Mouse (Mus musculus): ENCODE measurements at regions not wholly inside any gene's neighbourhood (a gene's known extent, or its start where the extent isn't known, plus 50 kb on each side); places are given as distances from the start of the nearest gene placed in this dataset.

DNA sequence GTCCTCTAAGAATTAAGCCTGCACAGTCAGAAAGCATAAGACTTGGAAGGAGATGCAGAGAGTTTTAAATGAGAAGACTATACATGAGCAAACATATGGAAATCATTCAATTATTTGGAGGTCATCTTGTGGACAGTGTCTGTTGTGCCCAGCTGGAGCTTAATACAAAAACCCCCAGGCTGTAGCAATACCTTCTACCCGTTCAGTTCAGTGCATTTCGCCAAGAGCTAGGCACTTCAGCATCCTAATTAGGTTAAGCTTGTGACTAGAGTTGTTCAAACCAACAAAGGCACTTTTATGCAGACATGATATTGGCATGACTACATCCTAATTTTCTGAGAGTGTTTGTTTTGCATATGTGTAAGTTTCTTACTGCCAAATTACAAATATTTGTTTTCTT, 449.7 kb downstream of the Flrt2 start:
- H3K9me3 ChIP-seq (ENCODE audit: control insufficient read depth, insufficient read depth, low read depth, low read length), result no peaks in the 10 kb centered on the region
- no peak overlapping the region for H3K27ac ChIP-seq (ENCODE audit: insufficient read depth, low read depth, low read length, poor library complexity, severe bottlenecking)
- in situ Hi-C loops (cut with MboI; ENCODE audit: low sequenced_read_pairs in 2 of 2, unreplicated experiment in 2 of 2), result no loop called here
- H3K4me1 ChIP-seq (ENCODE audit: control insufficient read depth in 2 of 2, insufficient read depth in 2 of 2, low read length in 2 of 2, poor library complexity in 1 of 2), result no peaks in the 10 kb centered on the region
- no peak overlapping the region for H3K4me3 ChIP-seq (ENCODE audit: insufficient read depth in 1 of 2, low read depth in 1 of 2, low read length in 2 of 2, poor library complexity in 1 of 2, severe bottlenecking in 1 of 2)
- H3K36me3 ChIP-seq (ENCODE audit: control insufficient read depth, insufficient read depth, low read length, poor library complexity, severe bottlenecking), result no peaks in the 10 kb centered on the region
- no peak overlapping the region for H3K9ac ChIP-seq (ENCODE audit: insufficient read depth, low read depth, low read length, poor library complexity, severe bottlenecking)
- no peak for DNase-seq (ENCODE audit: low read depth, low spot score)
- no peak for TF ChIP-seq HCFC1 (IDR thresholded peaks at IDR 0.05; ENCODE audit: borderline replicate concordance, insufficient read depth, low read length)

DNA sequence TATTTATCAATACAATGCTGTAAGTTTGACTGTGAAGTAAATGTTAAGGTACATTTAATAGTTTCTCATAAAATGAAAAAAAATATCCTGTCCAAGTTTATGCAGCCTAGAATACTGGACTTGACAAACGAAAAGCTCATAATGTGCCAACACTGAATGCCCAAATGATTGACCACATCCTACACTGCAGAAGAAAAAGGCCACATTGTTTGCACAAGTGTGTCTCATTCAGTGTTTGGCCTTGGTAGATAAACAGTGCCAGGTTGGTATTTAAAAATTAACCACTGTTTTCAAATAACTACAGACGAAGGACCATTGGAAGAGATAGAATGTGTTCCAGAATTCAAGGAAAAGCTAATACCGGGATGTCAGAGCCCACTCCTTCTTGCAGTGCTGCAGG, 462.1 kb downstream of the Flrt2 start:
- Histone ChIP-seq H3K27ac (ENCODE audit: insufficient read depth, low read depth, low read length, poor library complexity, severe bottlenecking) (no peak overlapping the region), H3K9me3 (ENCODE audit: control insufficient read depth, insufficient read depth, low read depth, low read length) (no peaks in the 10 kb centered on the region), H3K9ac (ENCODE audit: insufficient read depth, low read depth, low read length, poor library complexity, severe bottlenecking) (no peak overlapping the region), H3K4me1 (ENCODE audit: control insufficient read depth in 2 of 2, insufficient read depth in 2 of 2, low read length in 2 of 2, poor library complexity in 1 of 2) (no peaks in the 10 kb centered on the region), H3K4me3 (ENCODE audit: insufficient read depth in 1 of 2, low read depth in 1 of 2, low read length in 2 of 2, poor library complexity in 1 of 2, severe bottlenecking in 1 of 2) (no peak overlapping the region), H3K36me3 (ENCODE audit: control insufficient read depth, insufficient read depth, low read length, poor library complexity, severe bottlenecking) (no peaks in the 10 kb centered on the region)
- in situ Hi-C loops (cut with MboI; ENCODE audit: low sequenced_read_pairs in 2 of 2, unreplicated experiment in 2 of 2), result no loop called here
- DNase-seq (ENCODE audit: low read depth, low spot score), result no peak
- TF ChIP-seq HCFC1 (IDR thresholded peaks at IDR 0.05; ENCODE audit: borderline replicate concordance, insufficient read depth, low read length), result no peak
- no peak for TF ChIP-seq MAFK (IDR thresholded peaks at IDR 0.05; ENCODE audit: insufficient read depth, low read depth, low read length)
- TF ChIP-seq ZC3H11A (IDR thresholded peaks at IDR 0.05; ENCODE audit: borderline replicate concordance, low read depth, low read length), result no peak
- no peak for TF ChIP-seq ZNF384 (IDR thresholded peaks at IDR 0.05; ENCODE audit: low read depth, low read length)
- TF ChIP-seq CHD2 (IDR thresholded peaks at IDR 0.05; ENCODE audit: low read depth, low read length), result no peak

DNA sequence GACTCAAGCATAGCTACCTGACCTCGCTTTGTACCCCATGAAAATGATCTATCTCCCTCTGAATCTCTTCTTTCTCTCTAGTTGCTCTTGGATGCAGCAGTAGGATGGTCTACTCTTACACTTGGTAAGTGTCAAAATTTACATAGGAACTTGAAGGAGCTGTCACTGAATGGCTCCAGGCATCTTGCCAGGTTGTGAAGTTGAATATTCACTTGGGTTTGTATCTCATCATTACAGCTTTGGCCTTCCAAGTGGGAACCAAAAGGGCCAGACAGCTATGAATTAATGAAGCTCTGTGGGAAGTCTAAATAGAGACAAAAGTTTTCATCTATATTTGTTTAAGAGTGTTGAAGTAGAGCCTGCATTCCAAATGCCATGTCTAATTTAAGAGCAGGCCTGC, 475.5 kb downstream of the Flrt2 start:
- Histone ChIP-seq H3K9me3 (ENCODE audit: control insufficient read depth, insufficient read depth, low read depth, low read length) (no peaks in the 10 kb centered on the region), H3K4me1 (ENCODE audit: control insufficient read depth in 2 of 2, insufficient read depth in 2 of 2, low read length in 2 of 2, poor library complexity in 1 of 2) (no peaks in the 10 kb centered on the region), H3K36me3 (ENCODE audit: control insufficient read depth, insufficient read depth, low read length, poor library complexity, severe bottlenecking) (no peaks in the 10 kb centered on the region), H3K27ac (ENCODE audit: insufficient read depth, low read depth, low read length, poor library complexity, severe bottlenecking) (no peak overlapping the region), H3K4me3 (ENCODE audit: insufficient read depth in 1 of 2, low read depth in 1 of 2, low read length in 2 of 2, poor library complexity in 1 of 2, severe bottlenecking in 1 of 2) (no peak overlapping the region), H3K9ac (ENCODE audit: insufficient read depth, low read depth, low read length, poor library complexity, severe bottlenecking) (no peak overlapping the region)
- no peak for DNase-seq (ENCODE audit: low read depth, low spot score)
- TF ChIP-seq CHD2 (IDR thresholded peaks at IDR 0.05; ENCODE audit: low read depth, low read length), result no peak
- in situ Hi-C loops (cut with MboI; ENCODE audit: low sequenced_read_pairs in 2 of 2, unreplicated experiment in 2 of 2), result no loop called here

DNA sequence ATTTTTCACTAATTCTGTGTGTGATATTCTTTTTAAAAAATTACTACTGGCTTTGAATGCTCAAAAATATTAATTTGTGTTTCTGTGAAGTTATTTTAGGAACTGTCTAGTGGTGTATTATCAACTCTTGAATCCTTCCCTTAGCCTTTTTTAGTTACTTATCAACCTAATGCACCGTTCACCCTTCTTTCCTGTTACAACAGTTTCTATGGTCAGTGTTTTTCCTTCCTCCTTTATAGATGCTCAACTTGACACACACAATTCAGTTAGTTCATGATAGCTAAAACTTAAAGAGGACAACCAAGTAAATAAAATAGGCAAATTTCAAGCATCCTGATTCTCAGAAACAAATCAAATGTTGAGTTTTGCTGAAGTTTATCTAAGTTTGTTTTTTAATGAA, 506.9 kb downstream of the Flrt2 start:
- TF ChIP-seq HCFC1 (IDR thresholded peaks at IDR 0.05; ENCODE audit: borderline replicate concordance, insufficient read depth, low read length), result no peak
- no peak for TF ChIP-seq ZNF384 (IDR thresholded peaks at IDR 0.05; ENCODE audit: low read depth, low read length)
- TF ChIP-seq CHD2 (IDR thresholded peaks at IDR 0.05; ENCODE audit: low read depth, low read length), result no peak
- no peak for TF ChIP-seq ZC3H11A (IDR thresholded peaks at IDR 0.05; ENCODE audit: borderline replicate concordance, low read depth, low read length)
- TF ChIP-seq MAFK (IDR thresholded peaks at IDR 0.05; ENCODE audit: insufficient read depth, low read depth, low read length), result no peak
- Histone ChIP-seq H3K4me3 (ENCODE audit: insufficient read depth in 1 of 2, low read depth in 1 of 2, low read length in 2 of 2, poor library complexity in 1 of 2, severe bottlenecking in 1 of 2) (no peak overlapping the region), H3K9ac (ENCODE audit: insufficient read depth, low read depth, low read length, poor library complexity, severe bottlenecking) (no peak overlapping the region), H3K9me3 (ENCODE audit: control insufficient read depth, insufficient read depth, low read depth, low read length) (no peaks in the 10 kb centered on the region), H3K27ac (ENCODE audit: insufficient read depth, low read depth, low read length, poor library complexity, severe bottlenecking) (no peak overlapping the region), H3K36me3 (ENCODE audit: control insufficient read depth, insufficient read depth, low read length, poor library complexity, severe bottlenecking) (no peaks in the 10 kb centered on the region), H3K4me1 (ENCODE audit: control insufficient read depth in 2 of 2, insufficient read depth in 2 of 2, low read length in 2 of 2, poor library complexity in 1 of 2) (no peaks in the 10 kb centered on the region)
- in situ Hi-C loops (cut with MboI; ENCODE audit: low sequenced_read_pairs in 2 of 2, unreplicated experiment in 2 of 2), result no loop called here
- no peak for DNase-seq (ENCODE audit: low read depth, low spot score)

DNA sequence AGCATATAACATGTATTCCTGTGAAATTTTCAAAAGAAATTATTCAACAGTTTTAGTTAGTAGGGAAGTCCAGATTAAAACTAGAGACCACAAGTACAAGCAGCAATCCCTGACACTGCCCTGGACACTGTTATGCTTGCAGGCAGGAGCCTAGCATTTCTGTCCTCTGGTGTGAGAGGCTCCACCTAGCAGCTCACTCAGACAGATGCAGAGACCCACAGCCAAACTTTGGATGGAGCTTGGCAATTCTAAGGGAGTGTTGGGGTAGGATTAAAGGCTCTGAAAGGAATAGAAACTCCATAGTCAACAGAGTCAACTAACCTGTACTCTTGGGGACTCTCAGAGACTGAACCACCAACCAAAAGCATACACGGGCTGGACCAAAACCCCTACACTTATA, 509.8 kb downstream of the Flrt2 start:
- no peak for TF ChIP-seq MAFK (IDR thresholded peaks at IDR 0.05; ENCODE audit: insufficient read depth, low read depth, low read length)
- TF ChIP-seq HCFC1 (IDR thresholded peaks at IDR 0.05; ENCODE audit: borderline replicate concordance, insufficient read depth, low read length), result no peak
- TF ChIP-seq CHD2 (IDR thresholded peaks at IDR 0.05; ENCODE audit: low read depth, low read length), result no peak
- no peak for TF ChIP-seq ZC3H11A (IDR thresholded peaks at IDR 0.05; ENCODE audit: borderline replicate concordance, low read depth, low read length)
- TF ChIP-seq ZNF384 (IDR thresholded peaks at IDR 0.05; ENCODE audit: low read depth, low read length), result no peak
- no peaks in the 10 kb centered on the region for H3K4me1 ChIP-seq (ENCODE audit: control insufficient read depth in 2 of 2, insufficient read depth in 2 of 2, low read length in 2 of 2, poor library complexity in 1 of 2)
- H3K27ac ChIP-seq (ENCODE audit: insufficient read depth, low read depth, low read length, poor library complexity, severe bottlenecking), result no peak overlapping the region
- H3K9me3 ChIP-seq (ENCODE audit: control insufficient read depth, insufficient read depth, low read depth, low read length), result no peaks in the 10 kb centered on the region
- no peak for DNase-seq (ENCODE audit: low read depth, low spot score)
- H3K4me3 ChIP-seq (ENCODE audit: insufficient read depth in 1 of 2, low read depth in 1 of 2, low read length in 2 of 2, poor library complexity in 1 of 2, severe bottlenecking in 1 of 2), result no peak overlapping the region
- H3K36me3 ChIP-seq (ENCODE audit: control insufficient read depth, insufficient read depth, low read length, poor library complexity, severe bottlenecking), result no peaks in the 10 kb centered on the region
- in situ Hi-C loops (cut with MboI; ENCODE audit: low sequenced_read_pairs in 2 of 2, unreplicated experiment in 2 of 2), result no loop called here
- H3K9ac ChIP-seq (ENCODE audit: insufficient read depth, low read depth, low read length, poor library complexity, severe bottlenecking), result no peak overlapping the region
